Mouse (Mus musculus) Patski (cell line): Measurements from ENCODE around the gene Rilp. TPM values are rescaled to one million over a fixed set of nuclear protein-coding genes. Genes with fewer than 3 reads are reported as not detected.
A peak's percentile ranks its signal among the peaks of the same experiment; 100 is the strongest.
"Not testable (repeated sequence)": the region's sequence is repeated elsewhere in the genome, so short reads cannot be mapped to it uniquely, and the experiment has no call there.

Source experiments
- ATAC-seq: fragments of 100-300 bp; one replicate; pipeline ENCODE4 v1.8.0; 2021
- CTCF ChIA-PET: fragments of 350-600 bp; sonication (Branson Sonifier 250); formaldehyde crosslinking; loops from one replicate; lab custom pipeline; 2022; ENCODE audit warnings: inconsistent platforms; lab: Charles Lee
- POLR2A ChIA-PET: fragments of 350-600 bp; sonication (Branson Sonifier 250); formaldehyde crosslinking; loops from one replicate; lab custom pipeline; 2022; ENCODE audit warnings: antibody characterized with exemption, inconsistent platforms; lab: Charles Lee
- DNase-seq: peaks from one replicate; pipeline ENCODE4 v3.0.0-alpha.2; 2011; ENCODE audit warnings: low read depth, low spot score
- H3K27me3 ChIP-seq: fragments of 371-371 bp; one replicate; pipeline ENCODE4 v1.5.1; 2021
- CTCF ChIP-seq: fragments of 100-300 bp; IDR thresholded peaks from one replicate; pipeline ENCODE4 v1.5.1; 2021
- in situ Hi-C: fragments of 300-500 bp; cut with MboI; formaldehyde crosslinking; loops from 3 replicates; pipeline ENCODE4 v1.11.1; 2018; ENCODE audit warnings: low pct_unique_long_range_greater_than_20kb, mixed read lengths
- polyA plus RNA-seq: library from polyadenylated mRNA; unstranded; gene quantifications from one replicate; pipeline ENCODE4 v1.2.3, GENCODE M21; 2021

The Rilp gene
- polyA plus RNA-seq, 1 experiment from 2014 or later: 1.4 TPM

- no peak for ATAC-seq
- no peaks in the 10 kb centered on the region for H3K27me3 ChIP-seq
- ChIA-PET CTCF (no interaction called here), POLR2A (interaction anchor here (0.6 to 1.2 kb wide), 3 partner anchors 12 to 43 kb away, joined by 3 read pairs; no protein-coding TSS in a partner anchor)
- DNase-seq: no peak
- in situ Hi-C loops: no loop called here
- no peak for TF ChIP-seq CTCF
These were observed 40.5 kb downstream of the Rilp start for GRCm38 (mm10) chr11:75550200-75550946.

DNA sequence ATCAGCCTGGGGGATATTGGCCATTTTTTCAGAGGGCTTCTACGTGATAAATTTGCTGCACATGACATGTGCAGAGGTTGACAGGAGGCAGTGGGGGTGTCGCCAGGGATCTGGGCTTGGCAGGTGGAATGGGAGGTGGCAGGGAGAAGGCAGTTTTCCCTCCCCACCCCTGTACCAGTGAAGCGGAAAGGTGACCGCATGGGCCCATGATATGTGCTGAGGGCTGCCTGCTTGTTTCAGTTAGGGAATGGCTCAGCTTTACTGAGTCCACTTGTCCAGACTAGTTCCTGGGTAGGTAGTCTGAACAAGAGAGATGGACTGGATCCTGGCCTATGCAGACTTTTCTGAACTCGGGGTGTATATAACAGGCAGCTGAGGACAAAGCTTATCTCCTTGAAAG lies 41.4 kb downstream of the Rilp start:
- CTCF ChIA-PET: interaction anchor here (1.2 to 1.7 kb wide), 2 partner anchors 12 to 21 kb away, joined by 3 to 4 read pairs; no protein-coding TSS in a partner anchor
- in situ Hi-C loops: no loop called here
- TF ChIP-seq CTCF: no peak
- DNase-seq (no peak), ATAC-seq (peak; percentile 54)
- no peaks in the 10 kb centered on the region for H3K27me3 ChIP-seq
- POLR2A ChIA-PET: no interaction called here

GRCm38 (mm10) chr11:75551961-75552441 lies 42.1 kb downstream of the Rilp start:
- in situ Hi-C loops: no loop called here
- no peaks in the 10 kb centered on the region for H3K27me3 ChIP-seq
- TF ChIP-seq CTCF: no peak
- no peak for ATAC-seq
- POLR2A ChIA-PET: no interaction called here
- DNase-seq: no peak
- CTCF ChIA-PET: interaction anchor here (1.2 to 1.7 kb wide), 2 partner anchors 11 to 22 kb away, joined by 3 to 4 read pairs; no protein-coding TSS in a partner anchor

DNA sequence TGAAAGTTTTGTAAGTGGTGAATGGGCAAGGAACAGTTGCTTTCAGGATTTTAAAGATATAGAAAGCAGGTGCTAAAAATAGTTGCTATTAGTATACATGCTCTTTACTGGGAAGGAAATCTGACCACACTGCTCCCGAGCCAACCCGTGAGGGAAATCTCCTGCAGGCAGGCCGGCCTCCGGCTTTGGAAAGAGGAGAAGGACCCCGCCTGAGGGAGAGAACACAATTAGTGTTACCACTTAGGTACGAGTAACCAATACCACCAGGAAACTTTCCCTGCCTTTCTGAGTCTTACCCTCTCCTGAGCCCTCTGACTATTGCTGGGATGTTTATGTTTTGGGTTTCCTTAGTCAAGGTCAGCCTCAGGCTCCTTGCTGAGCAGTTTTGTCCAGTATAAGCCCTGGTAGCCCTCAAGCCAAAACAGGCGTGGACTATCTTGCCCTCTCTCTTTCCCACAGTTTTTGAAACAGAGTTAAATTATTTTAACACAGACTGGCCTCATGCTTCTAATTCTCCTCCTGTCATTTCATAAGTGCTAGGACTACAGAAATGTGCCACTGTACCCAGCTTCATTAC lies 43.1 kb downstream of the Rilp start:
- ChIA-PET CTCF (no interaction called here), POLR2A (interaction anchor here (0.5 kb wide), 1 partner anchor 153 kb away, joined by 8 read pairs; no protein-coding TSS in a partner anchor)
- ATAC-seq: no peak
- in situ Hi-C loops: no loop called here
- DNase-seq: no peak
- TF ChIP-seq CTCF: no peak
- H3K27me3 ChIP-seq: no peaks in the 10 kb centered on the region

DNA sequence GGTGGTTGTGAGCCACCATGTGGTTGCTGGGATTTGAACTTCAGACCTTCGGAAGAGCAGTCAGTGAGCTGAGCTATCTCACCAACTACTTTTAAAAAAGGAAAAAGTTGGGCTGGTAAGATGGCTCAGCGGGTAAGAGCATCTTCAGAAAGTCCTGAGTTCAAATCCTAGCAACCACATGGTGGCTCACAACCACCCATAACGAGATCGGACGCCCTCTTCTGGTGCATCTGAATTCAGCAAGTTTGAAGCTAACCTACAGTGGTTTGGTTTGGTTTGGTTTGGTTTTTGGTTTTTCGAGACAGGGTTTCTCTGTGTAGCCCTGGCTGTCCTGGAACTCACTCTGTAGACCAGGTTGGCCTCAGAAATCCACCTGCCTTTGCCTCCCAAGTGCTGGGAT lies 46.1 kb downstream of the Rilp start:
- DNase-seq, in situ Hi-C loops, ATAC-seq, H3K27me3 ChIP-seq, POLR2A ChIA-PET: not testable (repeated sequence)
- CTCF ChIA-PET: interaction anchor here (1.3 to 2.0 kb wide), 3 partner anchors 13 to 25 kb away, joined by 4 to 5 read pairs (median 5); partner anchors contain the start of gene Slc43a2

GRCm38 (mm10) chr11:75557142-75557541 lies 47.2 kb downstream of the Rilp start:
- in situ Hi-C loops: no loop called here
- no peak for DNase-seq
- POLR2A ChIA-PET: no interaction called here

DNA sequence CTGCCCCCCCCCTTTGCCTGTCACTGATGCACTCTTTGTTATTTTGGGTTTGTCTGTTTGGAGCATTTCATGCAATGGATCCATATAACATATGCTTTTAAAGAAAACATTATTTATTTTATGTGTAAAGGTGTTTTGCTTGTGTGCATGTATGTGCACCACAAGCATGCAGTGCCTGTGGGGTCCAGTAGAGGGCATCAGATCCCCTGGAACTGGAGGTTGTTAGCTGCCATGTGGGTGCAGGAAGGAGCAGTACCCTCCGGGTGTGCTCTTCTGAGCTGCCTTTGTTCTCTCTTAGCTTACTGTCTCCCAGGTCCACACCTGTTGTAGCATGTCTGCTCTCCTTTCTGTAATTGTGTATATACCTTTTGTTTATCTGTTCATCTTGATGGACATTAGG lies 48.2 kb downstream of the Rilp start:
- in situ Hi-C loops: no loop called here
- DNase-seq (no peak), ATAC-seq (no peak)
- no peaks in the 10 kb centered on the region for H3K27me3 ChIP-seq
- TF ChIP-seq CTCF: no peak
- ChIA-PET CTCF (interaction anchor here (1.0 to 2.1 kb wide), 2 partner anchors 14 to 17 kb away, joined by 3 to 10 read pairs; no protein-coding TSS in a partner anchor), POLR2A (interaction anchor here (0.6 to 0.7 kb wide), 2 partner anchors 22 to 442 kb away, joined by 3 read pairs; no protein-coding TSS in a partner anchor)

More at GRCm38 (mm10) chr11:75557142-75557541, 47.2 kb downstream of the Rilp start:
- no peak for TF ChIP-seq CTCF
- H3K27me3 ChIP-seq: no peaks in the 10 kb centered on the region
- CTCF ChIA-PET: interaction anchor here (1.6 kb wide), 1 partner anchor 26 kb away, joined by 5 read pairs; the partner anchor contains the start of gene Slc43a2
- no peak for ATAC-seq

- in situ Hi-C loops: no loop called here
- no peaks in the 10 kb centered on the region for H3K27me3 ChIP-seq
- no peak for DNase-seq
- ATAC-seq: no peak
- ChIA-PET POLR2A (interaction anchor here (0.6 kb wide), 1 partner anchor 137 kb away, joined by 3 read pairs; no protein-coding TSS in a partner anchor), CTCF (interaction anchor here (1.1 to 2.1 kb wide), 2 partner anchors 12 to 14 kb away, joined by 3 to 10 read pairs; no protein-coding TSS in a partner anchor)
- no peak for TF ChIP-seq CTCF
These were observed 50.1 kb downstream of the Rilp start for GRCm38 (mm10) chr11:75559870-75560504.

GRCm38 (mm10) chr11:75560530-75561409 lies 50.9 kb downstream of the Rilp start:
- no peaks in the 10 kb centered on the region for H3K27me3 ChIP-seq
- no peak for ATAC-seq
- ChIA-PET CTCF (interaction anchor here (1.1 kb wide), 1 partner anchor 15 kb away, joined by 3 read pairs; no protein-coding TSS in a partner anchor), POLR2A (no interaction called here)
- in situ Hi-C loops: no loop called here
- no peak for DNase-seq
- TF ChIP-seq CTCF: no peak
